Mouse (Mus musculus) cerebellum, adult 2 months (tissue): ENCODE measurements around the gene Lmnb2. TPM values are rescaled to one million over a fixed set of nuclear protein-coding genes. Genes with fewer than 3 reads are reported as not detected.

Experiments
- DNase-seq, 2 experiments: peaks; one replicate each; pipeline ENCODE4 v3.0.0; 2021
- H3K27ac ChIP-seq: fragments of 200-500 bp; 2 replicates; pipeline ENCODE4 v1.5.1; 2012; ENCODE audit warnings: low read length, control low read depth, inconsistent platforms; ENCODE audit not compliant: insufficient read depth
- H3K27me3 ChIP-seq: fragments of 200-500 bp; 2 replicates; pipeline ENCODE4 v1.6.1; 2012; ENCODE audit warnings: inconsistent platforms, mild to moderate bottlenecking, low read length, moderate library complexity; ENCODE audit not compliant: control insufficient read depth, insufficient read depth
- H3K4me1 ChIP-seq: fragments of 200-500 bp; 2 replicates; pipeline ENCODE4 v1.6.1; 2011; ENCODE audit warnings: low read length; ENCODE audit not compliant: control insufficient read depth, insufficient read depth
- H3K4me3 ChIP-seq: fragments of 200-500 bp; replicated peaks from 2 replicates; pipeline ENCODE3; 2011; ENCODE audit warnings: mild to moderate bottlenecking, low read depth, low read length, control low read depth; ENCODE audit not compliant: insufficient read depth
- CTCF ChIP-seq: fragments of 200-500 bp; IDR thresholded peaks from 2 replicates; pipeline ENCODE4 v1.5.1; 2011; ENCODE audit warnings: low read depth, mild to moderate bottlenecking, control low read depth, low read length, moderate library complexity, borderline replicate concordance; ENCODE audit not compliant: insufficient read depth
- POLR2A ChIP-seq: fragments of 200-500 bp; IDR thresholded peaks from 2 replicates; pipeline ENCODE4 v1.6.1; 2011; ENCODE audit warnings: low read length, control low read depth, borderline replicate concordance; ENCODE audit not compliant: insufficient read depth
- WGBS: fragments of 180-500 bp; shearing (Covaris S2); methylation state at CpG from one replicate; pipeline ENCODE4 v1.1.7; 2018; 5-methylcytosine and 5-hydroxymethylcytosine counted together
- polyA plus RNA-seq: library from polyadenylated mRNA; depleted of rRNA; stranded (reverse); fragments of >200 nt; gene quantifications from 2 replicates; pipeline ENCODE4 v1.2.3, GENCODE M21; 2012

The Lmnb2 gene
- polyA plus RNA-seq, 1 experiment, result 39.0 TPM

GRCm38 (mm10) chr10:80960551-80961508 is 42.8 kb upstream of the Lmnb2 start:
- TF ChIP-seq CTCF (peak; percentile 28; the same call in 1 of the 2 replicates), POLR2A (no peak)
- Histone ChIP-seq H3K27me3 (no peaks in the 10 kb centered on the region), H3K4me3 (no peak overlapping the region), H3K27ac (no peak overlapping the region), H3K4me1 (peaks cover 6% of the 10 kb centered on the region; the same call in 1 of the 2 replicates)
- WGBS, result 25% methylated on average over 16 of the region's 16 CpGs
- DNase-seq, result peak in 1 of 2 experiments; percentile 23

DNA sequence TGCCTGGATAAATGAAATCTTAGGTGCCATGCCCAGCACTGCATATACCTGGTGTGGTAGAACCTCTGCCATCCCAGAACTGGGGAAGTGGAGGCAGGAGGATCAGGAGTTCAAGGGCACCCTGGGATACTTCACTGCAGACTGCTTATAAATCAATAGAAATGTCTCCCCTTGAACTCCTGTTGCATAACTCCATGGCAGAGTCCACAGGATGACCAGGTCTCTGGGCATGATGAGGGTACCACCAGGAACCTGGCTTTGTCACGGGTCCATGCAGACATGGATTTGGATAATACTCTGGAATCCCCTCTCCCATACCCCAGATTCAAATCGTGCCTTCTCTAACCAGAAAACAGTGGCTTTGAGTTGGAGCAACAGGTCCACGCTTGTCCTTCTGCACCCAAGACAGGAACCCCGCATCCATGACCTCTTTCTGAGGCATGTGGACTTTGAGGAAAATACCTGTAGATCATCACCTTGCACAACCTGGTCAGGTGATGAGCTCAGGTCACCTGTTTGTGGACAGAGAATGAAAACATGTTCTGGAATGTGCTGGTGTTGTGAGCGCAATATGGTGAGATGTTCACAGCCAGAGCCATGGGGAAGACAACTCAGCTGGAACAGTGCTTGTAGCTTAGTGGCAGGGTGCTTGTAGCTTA is 41.1 kb upstream of the Lmnb2 start:
- no peak overlapping the region for H3K27ac ChIP-seq
- no peak for DNase-seq
- TF ChIP-seq CTCF, result no peak
- TF ChIP-seq POLR2A, result no peak
- H3K4me1 ChIP-seq, result peaks cover 20% of the 10 kb centered on the region
- 90% methylated on average over 5 of the region's 5 CpGs for WGBS
- no peaks in the 10 kb centered on the region for H3K27me3 ChIP-seq
- H3K4me3 ChIP-seq, result no peak overlapping the region

GRCm38 (mm10) chr10:80957791-80958190 is 39.7 kb upstream of the Lmnb2 start:
- TF ChIP-seq CTCF (no peak), POLR2A (no peak)
- no peak for DNase-seq
- Histone ChIP-seq H3K27me3 (no peaks in the 10 kb centered on the region), H3K4me1 (peaks cover 13% of the 10 kb centered on the region), H3K27ac (no peak overlapping the region), H3K4me3 (no peak overlapping the region)
- 76% methylated on average over 4 of the region's 4 CpGs for WGBS

DNA sequence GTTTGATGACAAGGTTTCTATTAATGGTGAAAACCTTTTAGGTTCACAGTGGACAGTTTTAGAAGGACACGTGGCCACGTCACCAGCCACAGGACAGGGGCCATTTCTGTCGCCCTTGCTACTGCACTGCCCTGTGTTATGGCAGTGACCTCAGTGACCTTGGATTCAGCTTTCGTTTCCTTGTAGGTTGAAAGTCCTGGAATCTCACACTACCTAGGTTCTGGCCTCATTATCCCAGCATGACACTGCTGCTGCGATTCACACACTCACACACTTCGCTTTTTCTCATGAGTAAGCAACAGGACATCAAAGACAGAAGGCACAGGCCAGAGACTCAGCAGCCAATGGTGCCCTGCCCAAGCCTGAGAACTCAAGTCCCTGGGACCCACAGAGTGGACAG is 38.9 kb upstream of the Lmnb2 start:
- no peak overlapping the region for H3K27ac ChIP-seq
- no peak for DNase-seq
- WGBS, result 89% methylated on average over 6 of the region's 6 CpGs
- H3K4me3 ChIP-seq, result no peak overlapping the region
- H3K27me3 ChIP-seq, result no peaks in the 10 kb centered on the region
- TF ChIP-seq POLR2A (no peak), CTCF (no peak)
- H3K4me1 ChIP-seq, result peaks cover 13% of the 10 kb centered on the region

- TF ChIP-seq CTCF (no peak), POLR2A (no peak)
- Histone ChIP-seq H3K27ac (no peak overlapping the region), H3K4me1 (peaks cover 13% of the 10 kb centered on the region), H3K27me3 (no peaks in the 10 kb centered on the region), H3K4me3 (no peak overlapping the region)
- no peak for DNase-seq
- WGBS, result 95% methylated on average over 8 of the region's 8 CpGs
Observed at GRCm38 (mm10) chr10:80956385-80956784, 38.3 kb upstream of the Lmnb2 start.

DNA sequence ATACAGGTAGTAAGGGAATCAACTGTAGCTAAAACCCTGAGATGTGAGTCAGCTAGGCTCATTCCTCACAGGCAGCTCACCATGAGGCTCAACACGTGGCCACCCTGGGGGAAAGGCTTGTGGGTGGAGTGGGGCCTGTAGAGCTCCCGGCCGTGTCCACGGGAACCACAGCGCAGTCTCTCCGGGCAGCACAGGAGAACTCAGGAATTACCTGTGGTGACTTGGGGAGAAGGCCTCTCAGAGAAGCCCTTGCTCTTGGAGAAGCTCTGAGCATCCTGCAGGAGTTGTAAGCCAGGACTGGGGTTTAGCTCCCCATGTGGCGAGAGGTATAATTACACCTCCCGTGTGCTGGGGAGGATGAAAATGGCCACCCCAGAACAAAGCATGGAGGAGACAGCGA is 37.5 kb upstream of the Lmnb2 start:
- peak; percentile 76 to 78 for DNase-seq
- Histone ChIP-seq H3K27ac (no peak overlapping the region), H3K27me3 (no peaks in the 10 kb centered on the region), H3K4me1 (peaks cover 13% of the 10 kb centered on the region), H3K4me3 (no peak overlapping the region)
- 9% methylated on average over 9 of the region's 9 CpGs for WGBS
- no peak for TF ChIP-seq POLR2A
- TF ChIP-seq CTCF, result peak; percentile 88

DNA sequence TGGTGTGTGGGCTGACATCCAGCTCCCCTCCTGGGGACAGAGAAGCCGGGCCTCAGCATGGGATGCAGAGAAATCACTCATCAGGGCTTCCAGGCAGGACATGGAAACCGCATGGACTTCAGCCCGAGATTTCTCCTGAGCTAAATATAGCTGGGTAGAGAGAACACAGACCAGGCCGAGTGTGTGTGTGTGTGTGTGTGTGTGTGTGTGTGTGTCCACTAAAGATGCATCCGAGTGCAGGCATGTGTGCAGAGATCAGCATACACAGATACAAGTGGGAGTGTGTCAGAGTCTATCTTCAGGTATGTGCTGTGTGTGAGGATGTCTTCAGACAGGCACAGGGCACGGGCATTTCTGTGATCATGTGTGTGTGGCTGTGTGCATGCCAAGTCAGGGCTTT is 36.8 kb upstream of the Lmnb2 start:
- DNase-seq, result peak in 1 of 2 experiments; percentile 38
- H3K27ac ChIP-seq, result no peak overlapping the region
- WGBS, result 12% methylated on average over 6 of the region's 6 CpGs

More for the DNA sequence above, 36.8 kb upstream of the Lmnb2 start:
- no peaks in the 10 kb centered on the region for H3K27me3 ChIP-seq
- H3K4me3 ChIP-seq, result no peak overlapping the region
- peaks cover 13% of the 10 kb centered on the region for H3K4me1 ChIP-seq
- no peak for TF ChIP-seq POLR2A
- TF ChIP-seq CTCF, result no peak
